Mouse (Mus musculus): ENCODE measurements around the gene Tldc2. TPM values are rescaled to one million over a fixed set of nuclear protein-coding genes. Genes with fewer than 3 reads are reported as not detected.
A peak's percentile ranks its signal among the peaks of the same experiment; 100 is the strongest.

Tldc2 gene
- polyA plus RNA-seq, 1 experiment from 2014 or later: 0.38 TPM

- Histone ChIP-seq H3K27ac (ENCODE audit: low read depth, low read length) (no peak overlapping the region), H3K4me1 (ENCODE audit: control insufficient read depth, insufficient read depth, low read length) (peaks cover 12% of the 10 kb centered on the region), H3K4me2 (replicated peaks; ENCODE audit: low read depth, low read length) (no peak overlapping the region), H3K9ac (ENCODE audit: low read depth, low read length) (no peak overlapping the region), H3K36me3 (ENCODE audit: control insufficient read depth, insufficient read depth, low read length) (no peaks in the 10 kb centered on the region; the same call in 1 of the 2 replicates), H3K4me3 (ENCODE audit: low read length) (no peak overlapping the region), H3K9me3 (ENCODE audit: control insufficient read depth, low read length) (no peaks in the 10 kb centered on the region), H3K27me3 (ENCODE audit: control insufficient read depth, insufficient read depth, low read length) (no peaks in the 10 kb centered on the region)
- no peak for ATAC-seq (ENCODE audit: low FRiP score, low TSS enrichment)
- WGBS: 56% methylated on average over 9 of the region's 9 CpGs
These were observed 8.3 kb downstream of the Tldc2 start for GRCm38 (mm10) chr2:157095005-157095755.

- H3K4me2 ChIP-seq (replicated peaks; ENCODE audit: low read depth, low read length): no peak overlapping the region
- H3K36me3 ChIP-seq (ENCODE audit: control insufficient read depth, insufficient read depth, low read length): peaks cover 5% of the 10 kb centered on the region; the same call in 1 of the 2 replicates
- no peaks in the 10 kb centered on the region for H3K27me3 ChIP-seq (ENCODE audit: control insufficient read depth, insufficient read depth, low read length)
- no peak overlapping the region for H3K4me3 ChIP-seq (ENCODE audit: low read length)
- H3K9me3 ChIP-seq (ENCODE audit: control insufficient read depth, low read length): no peaks in the 10 kb centered on the region
- 31% methylated on average over 12 of the region's 12 CpGs for WGBS
- H3K4me1 ChIP-seq (ENCODE audit: control insufficient read depth, insufficient read depth, low read length): peaks cover 5% of the 10 kb centered on the region; the same call in 1 of the 2 replicates
- ATAC-seq (ENCODE audit: low FRiP score, low TSS enrichment): peak; percentile 41; the same call in 1 of the 2 replicates
- no peak overlapping the region for H3K9ac ChIP-seq (ENCODE audit: low read depth, low read length)
- H3K27ac ChIP-seq (ENCODE audit: low read depth, low read length): no peak overlapping the region
These were observed 12.9 kb downstream of the Tldc2 start for GRCm38 (mm10) chr2:157099532-157100318.

- Histone ChIP-seq H3K4me1 (ENCODE audit: control insufficient read depth, insufficient read depth, low read length) (peaks cover 5% of the 10 kb centered on the region; the same call in 1 of the 2 replicates), H3K9ac (ENCODE audit: low read depth, low read length) (no peak overlapping the region), H3K4me3 (ENCODE audit: low read length) (no peak overlapping the region), H3K4me2 (replicated peaks; ENCODE audit: low read depth, low read length) (no peak overlapping the region), H3K36me3 (ENCODE audit: control insufficient read depth, insufficient read depth, low read length) (peaks cover 5% of the 10 kb centered on the region; the same call in 1 of the 2 replicates), H3K9me3 (ENCODE audit: control insufficient read depth, low read length) (no peaks in the 10 kb centered on the region), H3K27me3 (ENCODE audit: control insufficient read depth, insufficient read depth, low read length) (no peaks in the 10 kb centered on the region), H3K27ac (ENCODE audit: low read depth, low read length) (0 out of 2 replicates have a peak overlapping the region, but pooled peaks have one; percentile 5)
- peak; percentile 3; the same call in 1 of the 2 replicates for ATAC-seq (ENCODE audit: low FRiP score, low TSS enrichment)
- 33% methylated on average over 12 of the region's 12 CpGs for WGBS
These were observed 13.4 kb downstream of the Tldc2 start for GRCm38 (mm10) chr2:157100319-157100605.

- no peak for ATAC-seq (ENCODE audit: low FRiP score, low TSS enrichment)
- Histone ChIP-seq H3K4me2 (replicated peaks; ENCODE audit: low read depth, low read length) (no peak overlapping the region), H3K27ac (ENCODE audit: low read depth, low read length) (no peak overlapping the region), H3K27me3 (ENCODE audit: control insufficient read depth, insufficient read depth, low read length) (no peaks in the 10 kb centered on the region), H3K4me1 (ENCODE audit: control insufficient read depth, insufficient read depth, low read length) (peaks cover 5% of the 10 kb centered on the region; the same call in 1 of the 2 replicates), H3K36me3 (ENCODE audit: control insufficient read depth, insufficient read depth, low read length) (peaks cover 10% of the 10 kb centered on the region; the same call in 1 of the 2 replicates), H3K9me3 (ENCODE audit: control insufficient read depth, low read length) (no peaks in the 10 kb centered on the region), H3K4me3 (ENCODE audit: low read length) (no peak overlapping the region), H3K9ac (ENCODE audit: low read depth, low read length) (no peak overlapping the region)
- 92% methylated on average over 9 of the region's 9 CpGs for WGBS
These were observed 14.8 kb downstream of the Tldc2 start for GRCm38 (mm10) chr2:157101650-157102049.

GRCm38 (mm10) chr2:157102256-157102655 is 15.4 kb downstream of the Tldc2 start:
- WGBS: 55% methylated on average over 2 of the region's 2 CpGs
- Histone ChIP-seq H3K9ac (ENCODE audit: low read depth, low read length) (no peak overlapping the region), H3K4me2 (replicated peaks; ENCODE audit: low read depth, low read length) (no peak overlapping the region), H3K27me3 (ENCODE audit: control insufficient read depth, insufficient read depth, low read length) (no peaks in the 10 kb centered on the region), H3K27ac (ENCODE audit: low read depth, low read length) (no peak overlapping the region), H3K4me3 (ENCODE audit: low read length) (no peak overlapping the region), H3K4me1 (ENCODE audit: control insufficient read depth, insufficient read depth, low read length) (peaks cover 5% of the 10 kb centered on the region; the same call in 1 of the 2 replicates), H3K9me3 (ENCODE audit: control insufficient read depth, low read length) (no peaks in the 10 kb centered on the region), H3K36me3 (ENCODE audit: control insufficient read depth, insufficient read depth, low read length) (peaks cover 10% of the 10 kb centered on the region; the same call in 1 of the 2 replicates)
- ATAC-seq (ENCODE audit: low FRiP score, low TSS enrichment): no peak

GRCm38 (mm10) chr2:157104454-157104853 is 17.6 kb downstream of the Tldc2 start:
- no peak for ATAC-seq (ENCODE audit: low FRiP score, low TSS enrichment)
- H3K4me3 ChIP-seq (ENCODE audit: low read length): no peak overlapping the region
- H3K9ac ChIP-seq (ENCODE audit: low read depth, low read length): no peak overlapping the region
- H3K27me3 ChIP-seq (ENCODE audit: control insufficient read depth, insufficient read depth, low read length): no peaks in the 10 kb centered on the region
- 86% methylated on average over 8 of the region's 8 CpGs for WGBS
- H3K27ac ChIP-seq (ENCODE audit: low read depth, low read length): peak overlapping the region; percentile 26; the same call in 1 of the 2 replicates
- H3K9me3 ChIP-seq (ENCODE audit: control insufficient read depth, low read length): no peaks in the 10 kb centered on the region
- H3K36me3 ChIP-seq (ENCODE audit: control insufficient read depth, insufficient read depth, low read length): peaks cover 23% of the 10 kb centered on the region; the same call in 1 of the 2 replicates
- no peak overlapping the region for H3K4me2 ChIP-seq (replicated peaks; ENCODE audit: low read depth, low read length)
- H3K4me1 ChIP-seq (ENCODE audit: control insufficient read depth, insufficient read depth, low read length): peaks cover 5% of the 10 kb centered on the region; the same call in 1 of the 2 replicates

GRCm38 (mm10) chr2:157108236-157108635 is 21.4 kb downstream of the Tldc2 start:
- no peaks in the 10 kb centered on the region for H3K9me3 ChIP-seq (ENCODE audit: control insufficient read depth, low read length)
- H3K27me3 ChIP-seq (ENCODE audit: control insufficient read depth, insufficient read depth, low read length): no peaks in the 10 kb centered on the region
- no peak overlapping the region for H3K27ac ChIP-seq (ENCODE audit: low read depth, low read length)
- 90% methylated on average over 4 of the region's 4 CpGs for WGBS
- H3K4me3 ChIP-seq (ENCODE audit: low read length): no peak overlapping the region
- no peak for ATAC-seq (ENCODE audit: low FRiP score, low TSS enrichment)
- H3K36me3 ChIP-seq (ENCODE audit: control insufficient read depth, insufficient read depth, low read length): peaks cover 38% of the 10 kb centered on the region
- H3K9ac ChIP-seq (ENCODE audit: low read depth, low read length): no peak overlapping the region
- no peaks in the 10 kb centered on the region for H3K4me1 ChIP-seq (ENCODE audit: control insufficient read depth, insufficient read depth, low read length)
- H3K4me2 ChIP-seq (replicated peaks; ENCODE audit: low read depth, low read length): no peak overlapping the region

GRCm38 (mm10) chr2:157116964-157117363 is 30.1 kb downstream of the Tldc2 start:
- H3K9me3 ChIP-seq (ENCODE audit: control insufficient read depth, low read length): no peaks in the 10 kb centered on the region
- H3K4me2 ChIP-seq (replicated peaks; ENCODE audit: low read depth, low read length): no peak overlapping the region
- H3K4me1 ChIP-seq (ENCODE audit: control insufficient read depth, insufficient read depth, low read length): no peaks in the 10 kb centered on the region
- no peaks in the 10 kb centered on the region for H3K27me3 ChIP-seq (ENCODE audit: control insufficient read depth, insufficient read depth, low read length)
- WGBS: 21% methylated on average over 3 of the region's 3 CpGs
- ATAC-seq (ENCODE audit: low FRiP score, low TSS enrichment): no peak
- H3K36me3 ChIP-seq (ENCODE audit: control insufficient read depth, insufficient read depth, low read length): peaks cover 48% of the 10 kb centered on the region
- no peak overlapping the region for H3K9ac ChIP-seq (ENCODE audit: low read depth, low read length)
- no peak overlapping the region for H3K27ac ChIP-seq (ENCODE audit: low read depth, low read length)
- H3K4me3 ChIP-seq (ENCODE audit: low read length): no peak overlapping the region

GRCm38 (mm10) chr2:157118556-157118955 is 31.7 kb downstream of the Tldc2 start:
- H3K27me3 ChIP-seq (ENCODE audit: control insufficient read depth, insufficient read depth, low read length): no peaks in the 10 kb centered on the region
- no peak overlapping the region for H3K4me3 ChIP-seq (ENCODE audit: low read length)
- no peak for ATAC-seq (ENCODE audit: low FRiP score, low TSS enrichment)
- H3K36me3 ChIP-seq (ENCODE audit: control insufficient read depth, insufficient read depth, low read length): peaks cover 48% of the 10 kb centered on the region
- no peaks in the 10 kb centered on the region for H3K4me1 ChIP-seq (ENCODE audit: control insufficient read depth, insufficient read depth, low read length)
- H3K9ac ChIP-seq (ENCODE audit: low read depth, low read length): no peak overlapping the region
- no peaks in the 10 kb centered on the region for H3K9me3 ChIP-seq (ENCODE audit: control insufficient read depth, low read length)
- H3K27ac ChIP-seq (ENCODE audit: low read depth, low read length): no peak overlapping the region
- WGBS: 81% methylated on average over 4 of the region's 4 CpGs
- no peak overlapping the region for H3K4me2 ChIP-seq (replicated peaks; ENCODE audit: low read depth, low read length)
